Comparison of ENCODE assay signal across 9 mouse cellular contexts in genomic region chr2:5906625-5907024, GRCm38 (mm10). TPM values are rescaled to one million over a fixed set of nuclear protein-coding genes. Genes with fewer than 3 reads are reported as not detected.
DNase-seq lines count a peak whose midpoint lies in the region; ATAC-seq and TF ChIP-seq lines count a peak whose summit lies in the region.
"Had no signal": no experiment of that assay in that cellular context is flagged by ENCODE, and none has a peak within 500 bp of the region (broad histone marks: within the 10 kb centered on the region; RNA-seq: fewer than 3 reads in every experiment).

No protein-coding gene starts in this region.

- H3K9me3 ChIP-seq in heart, embryonic 10.5 days: no peaks in the 10 kb centered on the region
- H3K9me3 ChIP-seq in embryonic facial prominence, embryonic 10.5 days: no peaks in the 10 kb centered on the region
- H3K9me3 ChIP-seq in limb, embryonic 10.5 days (replicated peaks): no peaks in the 10 kb centered on the region

- no peaks in the 10 kb centered on the region for H3K79me2 ChIP-seq in heart, adult 2 months (replicated peaks; ENCODE audit: control insufficient read depth, insufficient read depth, low read length)

- intact Hi-C loops in heart, adult 2 months (cut with DNase I): no loop called here

- H3K9ac ChIP-seq in heart, adult 2 months (ENCODE audit: low read depth, low read length): no peak overlapping the region

- in situ Hi-C loops in Patski (cut with MboI; ENCODE audit: low pct_unique_long_range_greater_than_20kb): no loop called here

- POLR2A ChIA-PET in Patski (lab: Charles Lee): interaction anchor here (0.9 to 1.0 kb wide), 2 partner anchors 14 to 46 kb away, joined by 3 read pairs; no protein-coding TSS in a partner anchor

- H3K36me3 ChIP-seq in heart, adult 2 months (ENCODE audit: control insufficient read depth, insufficient read depth, low read length): no peaks in the 10 kb centered on the region
- H3K36me3 ChIP-seq in heart, embryonic 10.5 days: peaks cover 9% of the 10 kb centered on the region
- H3K36me3 ChIP-seq in embryonic facial prominence, embryonic 10.5 days (replicated peaks): peaks cover 42% of the 10 kb centered on the region
- H3K36me3 ChIP-seq in limb, embryonic 10.5 days: peaks cover 42% of the 10 kb centered on the region
- no peaks in the 10 kb centered on the region for H3K36me3 ChIP-seq in small intestine, adult 2 months (ENCODE audit: control insufficient read depth, insufficient read depth, low read length)

- TF ChIP-seq EP300 in heart, adult 2 months (IDR thresholded peaks at IDR 0.05; ENCODE audit: insufficient read depth, low read depth, low read length): no peak

- H3K27ac ChIP-seq in heart, adult 2 months: no peak overlapping the region
- no peak overlapping the region for H3K27ac ChIP-seq in heart, embryonic 10.5 days
- no peak overlapping the region for H3K27ac ChIP-seq in embryonic facial prominence, embryonic 10.5 days (replicated peaks)
- no peak overlapping the region for H3K27ac ChIP-seq in limb, embryonic 10.5 days
- no peak overlapping the region for H3K27ac ChIP-seq in small intestine, adult 2 months (ENCODE audit: insufficient read depth, low read depth, low read length)
- H3K27ac ChIP-seq: macrophage had no signal

- WGBS in heart, adult 2 months: 54% methylated on average over 3 of the region's 3 CpGs
- 45% methylated on average over 3 of the region's 3 CpGs for WGBS in heart, embryonic 10.5 days
- WGBS in embryonic facial prominence, embryonic 10.5 days: 49% methylated on average over 3 of the region's 3 CpGs
- WGBS in limb, embryonic 10.5 days: 65% methylated on average over 3 of the region's 3 CpGs
- WGBS in small intestine, adult 2 months: 57% methylated on average over 3 of the region's 3 CpGs

- H3K27me3 ChIP-seq in heart, adult 2 months (ENCODE audit: control insufficient read depth, insufficient read depth, low read length): no peaks in the 10 kb centered on the region
- no peaks in the 10 kb centered on the region for H3K27me3 ChIP-seq in heart, embryonic 10.5 days (ENCODE audit: insufficient read depth, poor library complexity, severe bottlenecking)
- peaks cover 7% of the 10 kb centered on the region for H3K27me3 ChIP-seq in Patski
- no peaks in the 10 kb centered on the region for H3K27me3 ChIP-seq in embryonic facial prominence, embryonic 10.5 days (replicated peaks; ENCODE audit: low read depth, poor library complexity, severe bottlenecking)
- H3K27me3 ChIP-seq in limb, embryonic 10.5 days (ENCODE audit: low read depth, poor library complexity, severe bottlenecking): no peaks in the 10 kb centered on the region
- H3K27me3 ChIP-seq in small intestine, adult 2 months (ENCODE audit: control insufficient read depth, insufficient read depth, low read length): no peaks in the 10 kb centered on the region

- TF ChIP-seq CTCF in heart, adult 2 months (IDR thresholded peaks at IDR 0.05): peak; percentile 76
- TF ChIP-seq CTCF in Patski (IDR thresholded peaks at IDR 0.05): peak; percentile 73
- peak; percentile 16; the same call in 1 of the 2 replicates for TF ChIP-seq CTCF in small intestine, adult 2 months (IDR thresholded peaks at IDR 0.05; ENCODE audit: extremely low read depth, insufficient read length, insufficient replicate concordance, low read depth, low read length)

- CTCF ChIA-PET in Patski (lab: Charles Lee): interaction anchor here (0.6 to 1.7 kb wide), 7 partner anchors 12 to 826 kb away, joined by 3 to 5 read pairs (median 3); partner anchors contain the start of gene Dhtkd1

- no peak for ATAC-seq in Patski

- DNase-seq in heart, adult 2 months: peak in 1 of 2 experiments; percentile 42
- DNase-seq in heart, embryonic 10.5 days (ENCODE audit: low spot score): no peak
- DNase-seq in 416B (ENCODE audit: low read depth) (peak; percentile 78), Patski (ENCODE audit: low read depth, low spot score) (no peak)
- peak; percentile 63 for DNase-seq in embryonic facial prominence, embryonic 10.5 days (ENCODE audit: low spot score)
- peak; percentile 63 for DNase-seq in limb, embryonic 10.5 days (ENCODE audit: low spot score)
- DNase-seq in layer of hippocampus, postnatal 36 days: no peak

- H3K4me3 ChIP-seq in heart, adult 2 months: no peak overlapping the region
- no peak overlapping the region for H3K4me3 ChIP-seq in heart, embryonic 10.5 days
- no peak overlapping the region for H3K4me3 ChIP-seq in embryonic facial prominence, embryonic 10.5 days
- H3K4me3 ChIP-seq in limb, embryonic 10.5 days: no peak overlapping the region
- no peak overlapping the region for H3K4me3 ChIP-seq in small intestine, adult 2 months (ENCODE audit: low read depth, low read length)

- TF ChIP-seq POLR2A in heart, adult 2 months (IDR thresholded peaks at IDR 0.05; ENCODE audit: insufficient read depth, low read depth, low read length): no peak
- TF ChIP-seq POLR2A in small intestine, adult 2 months (IDR thresholded peaks at IDR 0.05; ENCODE audit: low read depth, low read length): no peak

- no peaks in the 10 kb centered on the region for H3K4me1 ChIP-seq in heart, adult 2 months (ENCODE audit: control insufficient read depth, insufficient read depth, low read length)
- no peaks in the 10 kb centered on the region for H3K4me1 ChIP-seq in heart, embryonic 10.5 days
- H3K4me1 ChIP-seq in embryonic facial prominence, embryonic 10.5 days: no peaks in the 10 kb centered on the region
- no peaks in the 10 kb centered on the region for H3K4me1 ChIP-seq in limb, embryonic 10.5 days
- no peaks in the 10 kb centered on the region for H3K4me1 ChIP-seq in small intestine, adult 2 months (ENCODE audit: control insufficient read depth, insufficient read depth, insufficient read length, low read length)

RNA-seq across cellular contexts. Expression of gene Sec61a2, which starts 11.4 kb away (rescaled TPM):
- total RNA-seq in heart, adult 2 months (2021): 10 to 100 TPM; 12.1 to 12.7 TPM
- 18.4 and 39.4 TPM in 2 replicates for polyA plus RNA-seq in heart, adult 2 months (2012; rRNA removed)
- 62.6 and 74.4 TPM in 2 replicates for polyA plus RNA-seq in heart, embryonic 10.5 days (2016; fragmentation: Nextera tagmentation; extraction: Ambion mirVana)
- polyA plus RNA-seq in Patski (2021): 54.6 TPM
- polyA plus RNA-seq in embryonic facial prominence, embryonic 10.5 days (2016; fragmentation: Nextera tagmentation; extraction: Ambion mirVana): 86.0 and 88.9 TPM in 2 replicates
- 85.0 and 95.1 TPM in 2 replicates for polyA plus RNA-seq in limb, embryonic 10.5 days (2016; fragmentation: Nextera tagmentation; extraction: Ambion mirVana)
- polyA plus RNA-seq in small intestine, adult 2 months (2012; rRNA removed): 4.7 and 10.7 TPM in 2 replicates
- 100 to 1,000 TPM in 1 of 2 experiments, 10 to 100 TPM in 1; 92.0 to 108 TPM for total RNA-seq in layer of hippocampus, postnatal 36 days (2021)

RNA-seq across cellular contexts. Expression of gene Dhtkd1, which starts 36.0 kb away (rescaled TPM):
- total RNA-seq in heart, adult 2 months (2021): 1 to 10 TPM; 4.5 to 6.8 TPM
- polyA plus RNA-seq in heart, adult 2 months (2012; rRNA removed): 3.6 and 11.7 TPM in 2 replicates
- 3.4 and 4.2 TPM in 2 replicates for polyA plus RNA-seq in heart, embryonic 10.5 days (2016; fragmentation: Nextera tagmentation; extraction: Ambion mirVana)
- 1.0 TPM for polyA plus RNA-seq in Patski (2021)
- polyA plus RNA-seq in embryonic facial prominence, embryonic 10.5 days (2016; fragmentation: Nextera tagmentation; extraction: Ambion mirVana): 6.5 and 7.3 TPM in 2 replicates
- polyA plus RNA-seq in limb, embryonic 10.5 days (2016; fragmentation: Nextera tagmentation; extraction: Ambion mirVana): 6.5 and 9.2 TPM in 2 replicates
- polyA plus RNA-seq in small intestine, adult 2 months (2012; rRNA removed): 0.13 and 0.83 TPM in 2 replicates
- 1 to 10 TPM; 8.2 to 8.9 TPM for total RNA-seq in layer of hippocampus, postnatal 36 days (2021)

RNA-seq across cellular contexts. Expression of gene Gm13199, which starts 43.9 kb away (rescaled TPM):
- not detected for total RNA-seq in heart, adult 2 months (2021)
- not detected in 2 replicates for polyA plus RNA-seq in heart, adult 2 months (2012; rRNA removed)
- 1.1 and 1.4 TPM in 2 replicates for polyA plus RNA-seq in heart, embryonic 10.5 days (2016; fragmentation: Nextera tagmentation; extraction: Ambion mirVana)
- 1.0 TPM for polyA plus RNA-seq in Patski (2021)
- 2.2 and 2.5 TPM in 2 replicates for polyA plus RNA-seq in embryonic facial prominence, embryonic 10.5 days (2016; fragmentation: Nextera tagmentation; extraction: Ambion mirVana)
- polyA plus RNA-seq in limb, embryonic 10.5 days (2016; fragmentation: Nextera tagmentation; extraction: Ambion mirVana): 2.7 TPM in 2 replicates
- 0.93 and 1.5 TPM in 2 replicates for polyA plus RNA-seq in small intestine, adult 2 months (2012; rRNA removed)
- 1 to 10 TPM; 2.8 to 3.3 TPM for total RNA-seq in layer of hippocampus, postnatal 36 days (2021)
- polyA plus RNA-seq: macrophage had no signal

RNA-seq across cellular contexts. Expression of gene Upf2, which starts 44.6 kb away (rescaled TPM):
- 10 to 100 TPM; 16.2 to 16.7 TPM for total RNA-seq in heart, adult 2 months (2021)
- polyA plus RNA-seq in heart, adult 2 months (2012; rRNA removed): 2.9 and 5.0 TPM in 2 replicates
- 6.0 and 8.2 TPM in 2 replicates for polyA plus RNA-seq in heart, embryonic 10.5 days (2016; fragmentation: Nextera tagmentation; extraction: Ambion mirVana)
- 22.9 TPM for polyA plus RNA-seq in Patski (2021)
- polyA plus RNA-seq in embryonic facial prominence, embryonic 10.5 days (2016; fragmentation: Nextera tagmentation; extraction: Ambion mirVana): 10.6 and 11.8 TPM in 2 replicates
- 9.9 and 11.5 TPM in 2 replicates for polyA plus RNA-seq in limb, embryonic 10.5 days (2016; fragmentation: Nextera tagmentation; extraction: Ambion mirVana)
- 0.57 and 1.2 TPM in 2 replicates for polyA plus RNA-seq in small intestine, adult 2 months (2012; rRNA removed)
- total RNA-seq in layer of hippocampus, postnatal 36 days (2021): 10 to 100 TPM; 46.4 to 48.2 TPM

Comparison
In these comparisons a context has a peak if more than half of its experiments do, and no peak if none do; other contexts are left out.
1. DNase-seq: peak in 416B (single experiment), embryonic facial prominence, embryonic 10.5 days (single experiment) and limb, embryonic 10.5 days (single experiment); none in heart, embryonic 10.5 days (single experiment), Patski (single experiment) and layer of hippocampus, postnatal 36 days (0 of 2).
2. CTCF ChIP-seq: peak in every context shown above with its lines; median percentile 76 in heart, adult 2 months; 73 in Patski; 16 in small intestine, adult 2 months.